Mouse (Mus musculus): ENCODE results near the gene Ptdss2.

The Ptdss2 gene

GRCm38 (mm10) chr7:141175068-141175467, 52.9 kb downstream of the Ptdss2 start:
- DNase-seq = no peak

- peak; percentile 90 for DNase-seq
Measured at GRCm38 (mm10) chr7:141176173-141176572, 54.0 kb downstream of the Ptdss2 start.

- DNase-seq = no peak
Measured at GRCm38 (mm10) chr7:141188194-141188593, 66.0 kb downstream of the Ptdss2 start.

- DNase-seq = no peak
Measured at GRCm38 (mm10) chr7:141188733-141189132, 66.6 kb downstream of the Ptdss2 start.

GRCm38 (mm10) chr7:141190220-141190619, 68.0 kb downstream of the Ptdss2 start:
- DNase-seq = no peak

GRCm38 (mm10) chr7:141191036-141191435, 68.9 kb downstream of the Ptdss2 start:
- no peak for DNase-seq

GRCm38 (mm10) chr7:141191796-141192685, 69.9 kb downstream of the Ptdss2 start:
- DNase-seq = no peak

GRCm38 (mm10) chr7:141192776-141193347, 70.7 kb downstream of the Ptdss2 start:
- DNase-seq = no peak

GRCm38 (mm10) chr7:141193348-141193856, 71.2 kb downstream of the Ptdss2 start:
- no peak for DNase-seq

- peak; percentile 99 for DNase-seq
Measured at GRCm38 (mm10) chr7:141193948-141194347, 71.8 kb downstream of the Ptdss2 start, which contains the start of the genes Hras and Lrrc56. Hras (minus strand) TSS chr7:141194005. Lrrc56 (plus strand) TSS chr7:141194157.

- no peak for DNase-seq
Measured at GRCm38 (mm10) chr7:141194409-141194808, 72.2 kb downstream of the Ptdss2 start.

- peak; percentile 97 for DNase-seq
Measured at GRCm38 (mm10) chr7:141194830-141195229, 72.6 kb downstream of the Ptdss2 start.

- DNase-seq = no peak
Measured at GRCm38 (mm10) chr7:141195754-141196153, 73.6 kb downstream of the Ptdss2 start.

- DNase-seq = no peak
Measured at GRCm38 (mm10) chr7:141196619-141197282, 74.6 kb downstream of the Ptdss2 start.

GRCm38 (mm10) chr7:141198121-141198520, 75.9 kb downstream of the Ptdss2 start:
- DNase-seq = no peak

GRCm38 (mm10) chr7:141204546-141204945, 82.4 kb downstream of the Ptdss2 start:
- DNase-seq = no peak

- no peak for DNase-seq
Measured at GRCm38 (mm10) chr7:141205504-141205903, 83.3 kb downstream of the Ptdss2 start.

GRCm38 (mm10) chr7:141206182-141206937, 84.2 kb downstream of the Ptdss2 start:
- DNase-seq = no peak

Data from embryo, embryonic 11 days (tissue).